Mouse (Mus musculus): ENCODE measurements around the gene Zan. TPM values are rescaled to one million over a fixed set of nuclear protein-coding genes. Genes with fewer than 3 reads are reported as not detected.
"Not testable (repeated sequence)": the region's sequence is repeated elsewhere in the genome, so short reads cannot be mapped to it uniquely, and the experiment has no call there.

Zan gene
- polyA plus RNA-seq, 1 experiment: 0.04 TPM

GRCm38 (mm10) chr5:137433889-137434288 lies 43.0 kb downstream of the Zan start:
- H3K4me1 ChIP-seq (ENCODE audit: control insufficient read depth, insufficient read depth, low read length): no peaks in the 10 kb centered on the region
- TF ChIP-seq EP300 (IDR thresholded peaks at IDR 0.05; ENCODE audit: insufficient read depth, low read depth, low read length) (no peak), POLR2A (IDR thresholded peaks at IDR 0.05; ENCODE audit: insufficient read depth, low read length) (no peak), CTCF (IDR thresholded peaks at IDR 0.05; ENCODE audit: low read depth, low read length) (no peak)

GRCm38 (mm10) chr5:137430402-137430801 lies 46.5 kb downstream of the Zan start:
- not testable (repeated sequence) for H3K4me1 ChIP-seq (ENCODE audit: control insufficient read depth, insufficient read depth, low read length); H3K27ac ChIP-seq (ENCODE audit: insufficient read depth, low read length); H3K9me3 ChIP-seq (replicated peaks; ENCODE audit: control insufficient read depth, insufficient read depth, low read length, poor library complexity, severe bottlenecking); H3K9ac ChIP-seq (ENCODE audit: low read depth, poor library complexity, severe bottlenecking); H3K36me3 ChIP-seq (ENCODE audit: control insufficient read depth, insufficient read depth, low read length, poor library complexity, severe bottlenecking); H3K27me3 ChIP-seq (ENCODE audit: control insufficient read depth, insufficient read depth, low read length, poor library complexity, severe bottlenecking); H3K4me3 ChIP-seq (ENCODE audit: low read depth, low read length)

More at GRCm38 (mm10) chr5:137433889-137434288, 43.0 kb downstream of the Zan start:
- Histone ChIP-seq H3K36me3 (ENCODE audit: control insufficient read depth, insufficient read depth, low read length, poor library complexity, severe bottlenecking) (no peaks in the 10 kb centered on the region), H3K27me3 (ENCODE audit: control insufficient read depth, insufficient read depth, low read length, poor library complexity, severe bottlenecking) (no peaks in the 10 kb centered on the region), H3K27ac (ENCODE audit: insufficient read depth, low read length) (no peak overlapping the region), H3K9me3 (replicated peaks; ENCODE audit: control insufficient read depth, insufficient read depth, low read length, poor library complexity, severe bottlenecking) (no peaks in the 10 kb centered on the region), H3K4me3 (ENCODE audit: low read depth, low read length) (no peak overlapping the region), H3K9ac (ENCODE audit: low read depth, poor library complexity, severe bottlenecking) (no peak overlapping the region)

GRCm38 (mm10) chr5:137425648-137426047 lies 51.2 kb downstream of the Zan start:
- Histone ChIP-seq H3K9ac (ENCODE audit: low read depth, poor library complexity, severe bottlenecking) (no peak overlapping the region), H3K27ac (ENCODE audit: insufficient read depth, low read length) (no peak overlapping the region), H3K9me3 (replicated peaks; ENCODE audit: control insufficient read depth, insufficient read depth, low read length, poor library complexity, severe bottlenecking) (no peaks in the 10 kb centered on the region), H3K4me1 (ENCODE audit: control insufficient read depth, insufficient read depth, low read length) (no peaks in the 10 kb centered on the region), H3K27me3 (ENCODE audit: control insufficient read depth, insufficient read depth, low read length, poor library complexity, severe bottlenecking) (no peaks in the 10 kb centered on the region), H3K4me3 (ENCODE audit: low read depth, low read length) (no peak overlapping the region), H3K36me3 (ENCODE audit: control insufficient read depth, insufficient read depth, low read length, poor library complexity, severe bottlenecking) (no peaks in the 10 kb centered on the region)
- no peak for TF ChIP-seq EP300 (IDR thresholded peaks at IDR 0.05; ENCODE audit: insufficient read depth, low read depth, low read length)
- TF ChIP-seq POLR2A (IDR thresholded peaks at IDR 0.05; ENCODE audit: insufficient read depth, low read length): no peak
- no peak for TF ChIP-seq CTCF (IDR thresholded peaks at IDR 0.05; ENCODE audit: low read depth, low read length)

- Histone ChIP-seq H3K27ac (ENCODE audit: insufficient read depth, low read length) (no peak overlapping the region), H3K36me3 (ENCODE audit: control insufficient read depth, insufficient read depth, low read length, poor library complexity, severe bottlenecking) (no peaks in the 10 kb centered on the region)
Observed at GRCm38 (mm10) chr5:137419841-137420240, 57.0 kb downstream of the Zan start.

GRCm38 (mm10) chr5:137419105-137419504 lies 57.8 kb downstream of the Zan start:
- Histone ChIP-seq H3K36me3 (ENCODE audit: control insufficient read depth, insufficient read depth, low read length, poor library complexity, severe bottlenecking) (no peaks in the 10 kb centered on the region), H3K27me3 (ENCODE audit: control insufficient read depth, insufficient read depth, low read length, poor library complexity, severe bottlenecking) (no peaks in the 10 kb centered on the region), H3K4me3 (ENCODE audit: low read depth, low read length) (no peak overlapping the region), H3K9me3 (replicated peaks; ENCODE audit: control insufficient read depth, insufficient read depth, low read length, poor library complexity, severe bottlenecking) (no peaks in the 10 kb centered on the region), H3K9ac (ENCODE audit: low read depth, poor library complexity, severe bottlenecking) (no peak overlapping the region), H3K4me1 (ENCODE audit: control insufficient read depth, insufficient read depth, low read length) (no peaks in the 10 kb centered on the region), H3K27ac (ENCODE audit: insufficient read depth, low read length) (no peak overlapping the region)
- TF ChIP-seq EP300 (IDR thresholded peaks at IDR 0.05; ENCODE audit: insufficient read depth, low read depth, low read length) (no peak), CTCF (IDR thresholded peaks at IDR 0.05; ENCODE audit: low read depth, low read length) (no peak), POLR2A (IDR thresholded peaks at IDR 0.05; ENCODE audit: insufficient read depth, low read length) (no peak)

More at GRCm38 (mm10) chr5:137419841-137420240, 57.0 kb downstream of the Zan start:
- TF ChIP-seq POLR2A (IDR thresholded peaks at IDR 0.05; ENCODE audit: insufficient read depth, low read length) (no peak), EP300 (IDR thresholded peaks at IDR 0.05; ENCODE audit: insufficient read depth, low read depth, low read length) (no peak), CTCF (IDR thresholded peaks at IDR 0.05; ENCODE audit: low read depth, low read length) (no peak)
- Histone ChIP-seq H3K9me3 (replicated peaks; ENCODE audit: control insufficient read depth, insufficient read depth, low read length, poor library complexity, severe bottlenecking) (no peaks in the 10 kb centered on the region), H3K4me1 (ENCODE audit: control insufficient read depth, insufficient read depth, low read length) (no peaks in the 10 kb centered on the region), H3K4me3 (ENCODE audit: low read depth, low read length) (no peak overlapping the region), H3K27me3 (ENCODE audit: control insufficient read depth, insufficient read depth, low read length, poor library complexity, severe bottlenecking) (no peaks in the 10 kb centered on the region), H3K9ac (ENCODE audit: low read depth, poor library complexity, severe bottlenecking) (no peak overlapping the region)

- H3K4me1 ChIP-seq (ENCODE audit: control insufficient read depth, insufficient read depth, low read length): no peaks in the 10 kb centered on the region
- H3K9me3 ChIP-seq (replicated peaks; ENCODE audit: control insufficient read depth, insufficient read depth, low read length, poor library complexity, severe bottlenecking): no peaks in the 10 kb centered on the region
- H3K27me3 ChIP-seq (ENCODE audit: control insufficient read depth, insufficient read depth, low read length, poor library complexity, severe bottlenecking): no peaks in the 10 kb centered on the region
- no peak overlapping the region for H3K27ac ChIP-seq (ENCODE audit: insufficient read depth, low read length)
- TF ChIP-seq POLR2A (IDR thresholded peaks at IDR 0.05; ENCODE audit: insufficient read depth, low read length): no peak
- no peak for TF ChIP-seq EP300 (IDR thresholded peaks at IDR 0.05; ENCODE audit: insufficient read depth, low read depth, low read length)
- TF ChIP-seq CTCF (IDR thresholded peaks at IDR 0.05; ENCODE audit: low read depth, low read length): no peak
- H3K4me3 ChIP-seq (ENCODE audit: low read depth, low read length): no peak overlapping the region
- no peaks in the 10 kb centered on the region for H3K36me3 ChIP-seq (ENCODE audit: control insufficient read depth, insufficient read depth, low read length, poor library complexity, severe bottlenecking)
- no peak overlapping the region for H3K9ac ChIP-seq (ENCODE audit: low read depth, poor library complexity, severe bottlenecking)
Observed at GRCm38 (mm10) chr5:137414253-137414652, 62.6 kb downstream of the Zan start.

All from ES-Bruce4 (cell line).